Mouse (Mus musculus): Measurements from ENCODE around the gene Egr2.

DNA sequence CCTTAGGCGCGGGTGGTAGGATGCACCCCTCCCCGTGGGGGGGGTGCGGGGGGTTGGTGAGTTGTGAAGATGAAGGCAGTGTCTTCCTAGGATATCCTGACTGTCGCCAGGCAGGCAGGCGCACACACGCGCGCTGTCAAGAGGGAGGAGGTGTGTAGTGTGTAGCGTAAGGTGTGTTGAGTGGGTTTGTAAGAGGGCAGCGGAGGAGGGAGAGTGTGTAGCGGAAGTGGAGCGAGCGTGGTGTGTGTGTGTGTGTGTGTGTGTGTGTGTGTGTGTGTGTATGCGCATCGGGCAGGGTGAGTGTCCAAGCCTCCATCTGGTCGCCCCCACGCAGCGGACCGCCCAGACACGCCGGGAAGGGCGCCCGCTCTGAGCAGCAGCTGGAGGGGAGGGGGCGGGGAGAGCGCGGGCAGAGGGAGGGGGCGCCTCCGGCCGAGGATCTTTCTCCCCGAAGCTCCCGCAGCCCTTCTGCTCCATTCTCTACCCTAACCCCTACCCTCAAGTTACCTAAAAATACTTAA, 1.4 kb downstream of the Egr2 start:
- TF ChIP-seq CTCF (IDR thresholded peaks at IDR 0.05; ENCODE audit: extremely low read depth, insufficient read depth, insufficient read length, insufficient replicate concordance): no peak
- no peak for TF ChIP-seq POLR2A (IDR thresholded peaks at IDR 0.05; ENCODE audit: low read depth, low read length)
